Mouse (Mus musculus) c-Kit-positive CD71-positive TER-119-negative erythroid progenitor cells, embryonic 14.5 days (primary cell): ENCODE results near the gene Ano10.

Source experiments
- DNase-seq: peaks from one replicate; pipeline ENCODE4 v3.0.0-alpha.2; 2013; ENCODE audit warnings: low read depth

Ano10 gene

GRCm38 (mm10) chr9:122156389-122157078 lies 137.7 kb downstream of the Ano10 start:
- no peak for DNase-seq

- no peak for DNase-seq
These were observed 139.0 kb downstream of the Ano10 start for GRCm38 (mm10) chr9:122155193-122155592.

- DNase-seq: no peak
These were observed 140.8 kb downstream of the Ano10 start for GRCm38 (mm10) chr9:122153436-122153835.

GRCm38 (mm10) chr9:122152501-122152900 lies 141.7 kb downstream of the Ano10 start:
- DNase-seq: no peak

- no peak for DNase-seq
These were observed 142.2 kb downstream of the Ano10 start for GRCm38 (mm10) chr9:122152063-122152462.

GRCm38 (mm10) chr9:122149997-122150826 lies 144.0 kb downstream of the Ano10 start:
- DNase-seq: no peak

- no peak for DNase-seq
These were observed 145.9 kb downstream of the Ano10 start for GRCm38 (mm10) chr9:122148356-122148755.

GRCm38 (mm10) chr9:122146124-122146870 lies 147.9 kb downstream of the Ano10 start:
- DNase-seq: no peak

GRCm38 (mm10) chr9:122145677-122146076 lies 148.5 kb downstream of the Ano10 start:
- no peak for DNase-seq

- DNase-seq: no peak
These were observed 149.4 kb downstream of the Ano10 start for GRCm38 (mm10) chr9:122144776-122145175.

GRCm38 (mm10) chr9:122143219-122143618 lies 151.0 kb downstream of the Ano10 start:
- no peak for DNase-seq

GRCm38 (mm10) chr9:122139236-122139635 lies 155.0 kb downstream of the Ano10 start:
- DNase-seq: no peak

GRCm38 (mm10) chr9:122138371-122139029 lies 155.7 kb downstream of the Ano10 start:
- DNase-seq: no peak

GRCm38 (mm10) chr9:122137960-122138359 lies 156.3 kb downstream of the Ano10 start:
- DNase-seq: no peak

GRCm38 (mm10) chr9:122135885-122136170 lies 158.4 kb downstream of the Ano10 start:
- DNase-seq: no peak

GRCm38 (mm10) chr9:122135095-122135884 lies 158.9 kb downstream of the Ano10 start:
- no peak for DNase-seq

GRCm38 (mm10) chr9:122132145-122132544 lies 162.1 kb downstream of the Ano10 start:
- DNase-seq: no peak

GRCm38 (mm10) chr9:122130666-122131065 lies 163.6 kb downstream of the Ano10 start:
- DNase-seq: no peak

- DNase-seq: no peak
These were observed 165.5 kb downstream of the Ano10 start for GRCm38 (mm10) chr9:122128686-122129085.

- DNase-seq: no peak
These were observed 166.9 kb downstream of the Ano10 start for GRCm38 (mm10) chr9:122127271-122127785.

- DNase-seq: no peak
These were observed 167.4 kb downstream of the Ano10 start for GRCm38 (mm10) chr9:122126790-122127189.
